Mouse (Mus musculus) heart, adult 2 months (tissue): ENCODE measurements at regions not wholly inside any gene's neighbourhood (a gene's known extent, or its start where the extent isn't known, plus 50 kb on each side); places are given as distances from the start of the nearest gene placed in this dataset.

Experiments used
- CTCF ChIP-seq: fragments of 200-600 bp; IDR thresholded peaks from 2 replicates; pipeline ENCODE4 v1.8.1; 2022; ENCODE audit warnings: antibody characterized with exemption, mild to moderate bottlenecking, moderate library complexity
- EP300 ChIP-seq: fragments of 200-500 bp; IDR thresholded peaks from 2 replicates; pipeline ENCODE4 v1.6.1; 2011; ENCODE audit warnings: low read depth, low read length, control low read depth; ENCODE audit not compliant: insufficient read depth
- POLR2A ChIP-seq: fragments of 200-500 bp; IDR thresholded peaks from 2 replicates; pipeline ENCODE4 v1.6.1; 2011; ENCODE audit warnings: mild to moderate bottlenecking, low read depth, low read length, control low read depth; ENCODE audit not compliant: insufficient read depth

- no peak for TF ChIP-seq CTCF
- no peak for TF ChIP-seq POLR2A
- no peak for TF ChIP-seq EP300
Measured at GRCm38 (mm10) chr12:7919709-7920324, 57.6 kb upstream of the Apob start.
